Mouse (Mus musculus) MEL (cell line): ENCODE data around the gene Sec63. TPM values are rescaled to one million over a fixed set of nuclear protein-coding genes. Genes with fewer than 3 reads are reported as not detected.

Source experiments
- DNase-seq: peaks from one replicate; pipeline ENCODE4 v3.0.0; 2011; ENCODE audit warnings: low read depth, low spot score
- H3K27ac ChIP-seq: 2 replicates; pipeline ENCODE4 v1.5.1; 2012; ENCODE audit warnings: low read depth, mild to moderate bottlenecking, control low read depth, low read length, moderate library complexity; ENCODE audit not compliant: control insufficient read depth
- H3K27me3 ChIP-seq, 2 experiments: fragments of 150-350 bp in 1 of 2; sonication (generic) in 1 of 2; 2 replicates each; pipeline ENCODE4 v1.6.1; 2012; ENCODE audit warnings: low read length in 2 of 2, mild to moderate bottlenecking in 2 of 2, improper control_type of control experiment in 1 of 2, moderate library complexity in 1 of 2; ENCODE audit not compliant: insufficient read depth in 2 of 2, control insufficient read depth in 1 of 2
- H3K36me3 ChIP-seq, 2 experiments: 2 replicates each; pipeline ENCODE4 v1.6.1; 2012 to 2014; ENCODE audit warnings: low read length in 2 of 2, improper control_type of control experiment in 1 of 2, inconsistent platforms in 1 of 2, mild to moderate bottlenecking in 1 of 2; ENCODE audit not compliant: insufficient read depth in 2 of 2, control insufficient read depth in 1 of 2
- H3K4me1 ChIP-seq, 2 experiments: fragments of 150-350 bp in 1 of 2; sonication (generic) in 1 of 2; 2 replicates each; pipeline ENCODE4 v1.6.1; 2012; ENCODE audit warnings: low read length in 2 of 2, improper control_type of control experiment in 1 of 2, mild to moderate bottlenecking in 1 of 2; ENCODE audit not compliant: insufficient read depth in 2 of 2, control insufficient read depth in 1 of 2
- H3K4me3 ChIP-seq, 2 experiments: fragments of 150-350 bp in 1 of 2; sonication (generic) in 1 of 2; 2 replicates each; pipeline ENCODE4 v1.5.1; 2012; ENCODE audit warnings: low read depth in 2 of 2, low read length in 2 of 2, mild to moderate bottlenecking in 2 of 2, moderate library complexity in 2 of 2, control low read depth in 1 of 2, improper control_type of control experiment in 1 of 2; ENCODE audit not compliant: control insufficient read depth in 1 of 2, insufficient read depth in 1 of 2
- H3K79me2 ChIP-seq: 2 replicates; pipeline ENCODE4 v1.6.1; 2012; ENCODE audit warnings: mild to moderate bottlenecking, low read length, moderate library complexity; ENCODE audit not compliant: control insufficient read depth, poor library complexity, insufficient read depth
- H3K9ac ChIP-seq: 2 replicates; pipeline ENCODE4 v1.6.1; 2012; ENCODE audit warnings: low read depth, mild to moderate bottlenecking, control low read depth, low read length, moderate library complexity; ENCODE audit not compliant: control insufficient read depth, poor library complexity, severe bottlenecking
- H3K9me3 ChIP-seq: fragments of 150-350 bp; sonication (generic); replicated peaks from 2 replicates; pipeline ENCODE4 v1.6.1; 2012; ENCODE audit warnings: mild to moderate bottlenecking, low read length, improper control_type of control experiment, moderate library complexity; ENCODE audit not compliant: insufficient read depth
- BHLHE40 ChIP-seq: IDR thresholded peaks from 2 replicates; pipeline ENCODE4 v1.6.1; 2012; ENCODE audit warnings: low read depth, mild to moderate bottlenecking, inconsistent platforms, low read length, improper control_type of control experiment, borderline replicate concordance
- CHD1 ChIP-seq: IDR thresholded peaks from 2 replicates; pipeline ENCODE4 v1.6.1; 2012; ENCODE audit warnings: low read depth, mild to moderate bottlenecking, inconsistent platforms, low read length, improper control_type of control experiment
- CTCF ChIP-seq, 3 experiments: IDR thresholded peaks in 2 of 3; conservative IDR thresholded peaks in 1 of 3; 2 replicates each; pipeline ENCODE4 v1.5.1; 2011 to 2012; ENCODE audit warnings: low read length in 3 of 3, low read depth in 2 of 3, mild to moderate bottlenecking in 2 of 3, improper control_type of control experiment in 1 of 3, inconsistent platforms in 1 of 3, mixed read lengths in 1 of 3, moderate library complexity in 1 of 3; ENCODE audit not compliant: control insufficient read depth in 1 of 3, insufficient read depth in 1 of 3, poor library complexity in 1 of 3, severe bottlenecking in 1 of 3
- E2F4 ChIP-seq: IDR thresholded peaks from 2 replicates; pipeline ENCODE4 v1.6.1; 2011; ENCODE audit warnings: low read depth, low read length, improper control_type of control experiment, borderline replicate concordance
- GABPA ChIP-seq: IDR thresholded peaks from 2 replicates; pipeline ENCODE4 v1.6.1; 2012; ENCODE audit warnings: low read depth, mild to moderate bottlenecking, inconsistent platforms, low read length, improper control_type of control experiment, moderate library complexity
- GATA1 ChIP-seq: IDR thresholded peaks from 2 replicates; pipeline ENCODE4 v1.6.1; 2011; ENCODE audit warnings: low read depth, low read length, improper control_type of control experiment
- HCFC1 ChIP-seq: IDR thresholded peaks from 2 replicates; pipeline ENCODE4 v1.6.1; 2012; ENCODE audit warnings: low read depth, mild to moderate bottlenecking, inconsistent platforms, low read length, improper control_type of control experiment, moderate library complexity
- JUND ChIP-seq: IDR thresholded peaks from 2 replicates; pipeline ENCODE4 v1.6.1; 2011; ENCODE audit warnings: low read depth, mild to moderate bottlenecking, improper control_type of control experiment, low read length
- KAT2A ChIP-seq: conservative IDR thresholded peaks from 2 replicates; pipeline ENCODE4 v1.6.1; 2012; ENCODE audit warnings: low read depth, low read length, improper control_type of control experiment, inconsistent platforms
- MAZ ChIP-seq: IDR thresholded peaks from 2 replicates; pipeline ENCODE4 v1.6.1; 2012; ENCODE audit warnings: low read depth, mild to moderate bottlenecking, inconsistent platforms, low read length, improper control_type of control experiment
- MXI1 ChIP-seq: IDR thresholded peaks from 2 replicates; pipeline ENCODE4 v1.6.1; 2011; ENCODE audit warnings: mild to moderate bottlenecking, low read depth, low read length, improper control_type of control experiment
- MYC ChIP-seq: IDR thresholded peaks from 2 replicates; pipeline ENCODE4 v1.6.1; 2011; ENCODE audit warnings: low read depth, mild to moderate bottlenecking, low read length, improper control_type of control experiment, moderate library complexity
- NELFE ChIP-seq: IDR thresholded peaks from 2 replicates; pipeline ENCODE4 v1.6.1; 2011; ENCODE audit warnings: low read depth, low read length, improper control_type of control experiment
- NRF1 ChIP-seq: IDR thresholded peaks from 2 replicates; pipeline ENCODE4 v1.6.1; 2014; ENCODE audit warnings: low read depth, mild to moderate bottlenecking, inconsistent platforms, low read length, improper control_type of control experiment, moderate library complexity; ENCODE audit not compliant: poor library complexity, insufficient read depth, severe bottlenecking
- POLR2A ChIP-seq, 2 experiments: IDR thresholded peaks; 2 replicates each; pipeline ENCODE4 v1.6.1; 2011 to 2012; ENCODE audit warnings: low read length in 2 of 2, mild to moderate bottlenecking in 2 of 2, control low read depth in 1 of 2, improper control_type of control experiment in 1 of 2, low read depth in 1 of 2, moderate library complexity in 1 of 2; ENCODE audit not compliant: control insufficient read depth in 1 of 2, insufficient read depth in 1 of 2, poor library complexity in 1 of 2
- POLR2AphosphoS2 ChIP-seq: IDR thresholded peaks from 2 replicates; pipeline ENCODE4 v1.6.1; 2011; ENCODE audit warnings: low read length, improper control_type of control experiment
- POLR2AphosphoS5 ChIP-seq: IDR thresholded peaks from 2 replicates; pipeline ENCODE4 v1.6.1; 2012; ENCODE audit warnings: low read depth, borderline replicate concordance, mild to moderate bottlenecking, inconsistent platforms, low read length, moderate library complexity, mixed read lengths
- RCOR1 ChIP-seq: IDR thresholded peaks from 2 replicates; pipeline ENCODE4 v1.6.1; 2012; ENCODE audit warnings: low read depth, mild to moderate bottlenecking, inconsistent platforms, low read length, improper control_type of control experiment
- SIN3A ChIP-seq: IDR thresholded peaks from 2 replicates; pipeline ENCODE4 v1.6.1; 2012; ENCODE audit warnings: low read length, improper control_type of control experiment, inconsistent platforms
- SMC3 ChIP-seq: IDR thresholded peaks from 2 replicates; pipeline ENCODE4 v1.6.1; 2011; ENCODE audit warnings: low read depth, low read length, improper control_type of control experiment
- TCF12 ChIP-seq: IDR thresholded peaks from 2 replicates; pipeline ENCODE4 v1.6.1; 2014; ENCODE audit warnings: low read depth, mild to moderate bottlenecking, inconsistent platforms, low read length, improper control_type of control experiment, moderate library complexity
- UBTF ChIP-seq: IDR thresholded peaks from 2 replicates; pipeline ENCODE4 v1.6.1; 2012; ENCODE audit warnings: low read depth, mild to moderate bottlenecking, inconsistent platforms, low read length, improper control_type of control experiment, moderate library complexity, borderline replicate concordance; ENCODE audit not compliant: insufficient read depth
- USF1 ChIP-seq: IDR thresholded peaks from 2 replicates; pipeline ENCODE4 v1.6.1; 2014; ENCODE audit warnings: low read depth, mild to moderate bottlenecking, inconsistent platforms, low read length, improper control_type of control experiment, moderate library complexity
- USF2 ChIP-seq, 2 experiments: IDR thresholded peaks; 2 replicates each; pipeline ENCODE4 v1.6.1; 2011 to 2012; ENCODE audit warnings: improper control_type of control experiment in 2 of 2, low read length in 2 of 2, borderline replicate concordance in 1 of 2, inconsistent platforms in 1 of 2, low read depth in 1 of 2, mild to moderate bottlenecking in 1 of 2; ENCODE audit not compliant: insufficient read depth in 1 of 2
- ZC3H11A ChIP-seq: IDR thresholded peaks from 2 replicates; pipeline ENCODE4 v1.6.1; 2012; ENCODE audit warnings: low read depth, mild to moderate bottlenecking, inconsistent platforms, low read length, improper control_type of control experiment
- ZKSCAN1 ChIP-seq: IDR thresholded peaks from 2 replicates; pipeline ENCODE4 v1.6.1; 2012; ENCODE audit warnings: low read depth, mild to moderate bottlenecking, inconsistent platforms, low read length, improper control_type of control experiment, moderate library complexity
- ZMIZ1 ChIP-seq: IDR thresholded peaks from 2 replicates; pipeline ENCODE4 v1.6.1; 2012; ENCODE audit warnings: low read depth, mild to moderate bottlenecking, inconsistent platforms, low read length, improper control_type of control experiment, moderate library complexity
- ZNF384 ChIP-seq: IDR thresholded peaks from 2 replicates; pipeline ENCODE4 v1.6.1; 2012; ENCODE audit warnings: low read depth, mild to moderate bottlenecking, inconsistent platforms, low read length, improper control_type of control experiment
- polyA plus RNA-seq, 2 experiments: library from polyadenylated mRNA; stranded (reverse) in 1 of 2; unstranded in 1 of 2; fragments of >175 nt in 1 of 2; fragments of >200 nt in 1 of 2; gene quantifications; 2 replicates each; pipeline versions ENCODE4 v1.2.1 to v1.2.4; 2012; ENCODE audit warnings: low replicate concordance in 2 of 2, low read depth in 1 of 2; ENCODE audit not compliant: insufficient read length in 2 of 2, insufficient read depth in 1 of 2, missing spikeins in 1 of 2
- total RNA-seq: library from RNA; depleted of rRNA; stranded (reverse); fragments of 300-350 nt; gene quantifications from 2 replicates; pipeline ENCODE4 v1.2.3, GENCODE M21; 2012

Sec63 gene
- total and polyA plus RNA-seq, 3 experiments: 16.1 to 119 (median 41.8) TPM

- no peaks in the 10 kb centered on the region for H3K9me3 ChIP-seq
- no peak for TF ChIP-seq RCOR1
- TF ChIP-seq ZMIZ1: no peak
- no peak for TF ChIP-seq POLR2AphosphoS2
- no peak for TF ChIP-seq NRF1
- TF ChIP-seq BHLHE40: no peak
- TF ChIP-seq HCFC1: no peak
- TF ChIP-seq ZKSCAN1: no peak
- TF ChIP-seq NELFE: no peak
- TF ChIP-seq TCF12: no peak
- TF ChIP-seq CHD1: no peak
- no peak for TF ChIP-seq GABPA
- no peak for TF ChIP-seq UBTF
- TF ChIP-seq E2F4: no peak
- TF ChIP-seq USF1: no peak
- no peak for TF ChIP-seq GATA1
- TF ChIP-seq ZNF384: no peak
- TF ChIP-seq MAZ: no peak
- TF ChIP-seq SIN3A: no peak
- no peak for TF ChIP-seq MYC
- no peaks in the 10 kb centered on the region; a peak in 1 of 4 replicates for H3K4me1 ChIP-seq
- no peaks in the 10 kb centered on the region for H3K79me2 ChIP-seq
- H3K36me3 ChIP-seq: no peaks in the 10 kb centered on the region
- no peak overlapping the region for H3K4me3 ChIP-seq
- no peak for DNase-seq
- H3K27me3 ChIP-seq: 0 out of 4 replicates have a peak, but pooled peaks cover 0 to 1% of the 10 kb centered on the region in 2 experiments
- no peak overlapping the region for H3K27ac ChIP-seq
- no peak overlapping the region for H3K9ac ChIP-seq
Measured at GRCm38 (mm10) chr10:42872269-42873010, 111.1 kb downstream of the Sec63 start.

DNA sequence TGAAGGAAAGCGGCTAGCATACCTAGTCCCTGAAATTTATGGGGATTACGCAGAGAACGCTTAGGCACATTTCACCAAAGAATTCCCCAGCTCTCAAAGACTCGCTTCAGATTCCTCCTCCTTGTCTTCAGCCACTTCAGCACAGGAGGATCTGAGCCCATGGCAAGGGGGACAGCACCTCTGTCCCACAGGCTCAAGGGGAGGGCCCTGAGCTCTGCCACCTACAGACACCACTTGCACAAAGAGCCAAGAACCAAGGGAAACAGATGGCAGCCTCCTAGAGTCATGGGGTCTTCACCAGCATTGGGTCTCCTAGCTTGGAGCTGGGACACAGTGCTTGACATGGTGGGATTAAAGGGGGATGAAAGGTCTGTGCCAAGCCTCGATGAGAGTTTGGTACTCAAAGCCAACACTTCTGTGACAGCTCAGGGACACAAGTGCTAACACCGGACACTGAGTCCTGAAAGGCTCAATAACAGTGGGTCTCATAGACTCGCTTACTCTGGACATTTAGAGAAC lies 111.8 kb downstream of the Sec63 start:
- no peak for TF ChIP-seq POLR2AphosphoS2
- no peak for TF ChIP-seq E2F4
- no peak for TF ChIP-seq KAT2A
- no peak for TF ChIP-seq SIN3A
- no peak for TF ChIP-seq HCFC1
- TF ChIP-seq CTCF (IDR thresholded peaks at IDR 0.05 in 2 of 3, conservative IDR thresholded peaks at IDR 0.05 in 1 of 3; ENCODE audit: control insufficient read depth in 1 of 3, insufficient read depth in 1 of 3, low read depth in 2 of 3, low read length in 3 of 3, poor library complexity in 1 of 3, severe bottlenecking in 1 of 3): no peak
- no peak for TF ChIP-seq ZMIZ1
- TF ChIP-seq USF2 (IDR thresholded peaks at IDR 0.05; ENCODE audit: borderline replicate concordance in 1 of 2, insufficient read depth in 1 of 2, low read depth in 1 of 2, low read length in 2 of 2): no peak
- no peak for TF ChIP-seq USF1
- no peak for TF ChIP-seq POLR2AphosphoS5
- no peak for TF ChIP-seq POLR2A (IDR thresholded peaks at IDR 0.05; ENCODE audit: control insufficient read depth in 1 of 2, insufficient read depth in 1 of 2, low read depth in 1 of 2, low read length in 2 of 2, poor library complexity in 1 of 2)
- TF ChIP-seq SMC3: no peak
- no peak for TF ChIP-seq JUND
- TF ChIP-seq MYC: no peak
- TF ChIP-seq MXI1: no peak
- TF ChIP-seq RCOR1: no peak
- TF ChIP-seq ZC3H11A: no peak
- TF ChIP-seq ZNF384: no peak
- Histone ChIP-seq H3K9ac (no peak overlapping the region), H3K27ac (no peak overlapping the region), H3K9me3 (no peaks in the 10 kb centered on the region), H3K4me3 (no peak overlapping the region), H3K4me1 (no peaks in the 10 kb centered on the region; a peak in 1 of 4 replicates), H3K79me2 (no peaks in the 10 kb centered on the region), H3K27me3 (0 out of 4 replicates have a peak, but pooled peaks cover 0 to 1% of the 10 kb centered on the region in 2 experiments), H3K36me3 (no peaks in the 10 kb centered on the region)
- no peak for DNase-seq
